Comparison of ENCODE assay signal across 29 mouse cellular contexts in the genomic region with DNA sequence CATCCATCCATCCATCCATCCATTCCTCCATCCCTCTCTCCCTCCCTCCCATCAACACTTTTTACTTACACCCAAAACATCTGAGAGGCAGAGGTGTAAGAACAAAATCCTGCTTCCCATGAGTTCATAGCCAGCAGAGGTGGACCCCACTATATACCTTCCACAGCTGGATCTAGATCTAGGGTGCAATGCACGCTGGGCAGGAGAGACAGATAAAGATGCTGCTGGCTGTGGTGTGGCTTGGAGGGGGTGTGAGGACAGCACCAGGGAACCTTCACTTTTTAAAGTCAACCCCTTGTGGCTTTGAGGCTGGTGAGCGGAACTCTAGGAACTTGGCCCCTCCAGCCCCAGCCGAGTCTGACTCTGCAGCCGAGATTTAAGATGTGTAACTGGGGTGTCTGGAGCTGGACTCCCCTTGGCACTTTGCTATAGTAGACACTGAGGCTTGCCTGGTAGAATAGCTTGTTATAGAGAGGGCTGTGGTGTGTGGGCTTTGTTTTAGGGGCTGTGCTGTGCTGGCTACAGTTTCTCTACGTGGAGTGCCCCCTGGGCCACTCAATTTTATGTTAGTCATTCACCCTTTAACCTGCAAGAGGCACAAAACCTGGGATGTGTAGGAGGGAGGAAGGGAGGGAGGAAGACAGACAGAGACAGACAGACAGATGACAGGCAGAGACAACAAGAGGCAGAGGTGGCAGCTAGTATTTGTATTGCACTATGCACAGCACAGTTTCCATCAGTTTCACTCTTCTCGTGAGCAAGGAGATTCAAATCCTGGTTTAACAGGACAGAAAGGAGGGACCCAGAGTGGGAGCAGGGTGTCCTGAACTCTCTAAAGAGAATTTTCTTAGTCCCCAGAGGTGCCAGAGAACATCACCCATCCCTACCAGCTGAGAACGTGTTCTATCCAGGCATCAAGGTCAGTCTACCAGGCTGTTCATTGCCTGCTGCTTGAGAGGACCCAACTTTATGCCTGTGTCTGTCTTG. TPM values are rescaled to one million over a fixed set of nuclear protein-coding genes. Genes with fewer than 3 reads are reported as not detected.
DNase-seq lines count a peak whose midpoint lies in the region; ATAC-seq and TF ChIP-seq lines count a peak whose summit lies in the region.
"Had no signal": no experiment of that assay in that cellular context is flagged by ENCODE, and none has a peak within 500 bp of the region (broad histone marks: within the 10 kb centered on the region; RNA-seq: fewer than 3 reads in every experiment).

No protein-coding gene starts in this region.

- TF ChIP-seq CTCF in spleen, adult 2 months (IDR thresholded peaks at IDR 0.05; ENCODE audit: extremely low read depth, insufficient read depth, insufficient read length, insufficient replicate concordance) = no peak

- DNase-seq in embryonic facial prominence, embryonic 14.5 days (ENCODE audit: low spot score) = no peak
- DNase-seq in embryonic facial prominence, embryonic 10.5 days (ENCODE audit: low spot score) = no peak
- no peak for DNase-seq in spleen, adult 2 months (ENCODE audit: low read depth in 1 of 2, low spot score in 2 of 2)
- no peak for DNase-seq in spleen, adult 18-20 months
- DNase-seq in CD4-positive helper T cell, adult 2 months (ENCODE audit: low read depth, low spot score) = peak; percentile 49
- peak; percentile 69 for DNase-seq in induced T-regulatory cell, adult 2 months (ENCODE audit: low read depth)
- no peak for DNase-seq in layer of hippocampus, adult 8-10 months (ENCODE audit: low spot score in 2 of 2)
- DNase-seq: adrenal gland, postnatal 14 days; cerebellum, adult 11-12 months; cerebellum, adult 9-11 months; embryo, embryonic 11 days; forebrain, postnatal 0 days; heart, postnatal 10 days; kidney, adult 9 months; kidney, postnatal 10 days; right cerebral cortex, adult 18-20 months had no signal

- TF ChIP-seq POLR2A in spleen, adult 2 months (IDR thresholded peaks at IDR 0.05; ENCODE audit: low read depth, low read length) = no peak

- no peak overlapping the region for H3K4me3 ChIP-seq in embryonic facial prominence, embryonic 14.5 days (ENCODE audit: low read depth, low read length)
- no peak overlapping the region for H3K4me3 ChIP-seq in embryonic facial prominence, embryonic 10.5 days
- peak overlapping the region; percentile 65 for H3K4me3 ChIP-seq in spleen, adult 2 months (ENCODE audit: extremely low read depth, insufficient read depth, insufficient read length)
- H3K4me3 ChIP-seq: embryonic facial prominence, embryonic 15.5 days; forebrain, embryonic 12.5 days; liver, embryonic 15.5 days; megakaryocyte, embryonic 14.5 days; midbrain, embryonic 13.5 days had no signal

- no peaks in the 10 kb centered on the region for H3K36me3 ChIP-seq in embryonic facial prominence, embryonic 14.5 days (ENCODE audit: control insufficient read depth, insufficient read depth, low read length)
- no peaks in the 10 kb centered on the region for H3K36me3 ChIP-seq in embryonic facial prominence, embryonic 10.5 days (replicated peaks)
- H3K36me3 ChIP-seq in spleen, adult 2 months (ENCODE audit: control insufficient read depth, insufficient read depth, low read length) = peaks cover 1% of the 10 kb centered on the region
- H3K36me3 ChIP-seq: embryonic facial prominence, embryonic 15.5 days; forebrain, embryonic 12.5 days; heart, embryonic 13.5 days; liver, embryonic 15.5 days; midbrain, embryonic 13.5 days had no signal

- H3K4me1 ChIP-seq in embryonic facial prominence, embryonic 14.5 days (ENCODE audit: control insufficient read depth, insufficient read depth, low read length) = peaks cover 8% of the 10 kb centered on the region
- H3K4me1 ChIP-seq in embryonic facial prominence, embryonic 10.5 days = peaks cover 23% of the 10 kb centered on the region
- peaks cover 14% of the 10 kb centered on the region; the same call in 1 of the 2 replicates for H3K4me1 ChIP-seq in spleen, adult 2 months (ENCODE audit: control insufficient read depth, insufficient read depth, insufficient read length)

- no peak overlapping the region for H3K27ac ChIP-seq in embryonic facial prominence, embryonic 14.5 days (replicated peaks; ENCODE audit: low read depth, low read length)
- no peak overlapping the region for H3K27ac ChIP-seq in embryonic facial prominence, embryonic 10.5 days (replicated peaks)
- peak overlapping the region; percentile 92 for H3K27ac ChIP-seq in spleen, adult 2 months (ENCODE audit: insufficient read depth, low read length)
- H3K27ac ChIP-seq: embryonic facial prominence, embryonic 15.5 days; forebrain, embryonic 12.5 days; heart, embryonic 13.5 days; hindbrain, embryonic 14.5 days; liver, embryonic 15.5 days; midbrain, embryonic 13.5 days had no signal

- H3K27me3 ChIP-seq in embryonic facial prominence, embryonic 14.5 days (replicated peaks; ENCODE audit: control insufficient read depth, insufficient read depth, low read length) = peaks cover 5% of the 10 kb centered on the region; the same call in 1 of the 2 replicates
- H3K27me3 ChIP-seq in embryonic facial prominence, embryonic 10.5 days (replicated peaks; ENCODE audit: low read depth, poor library complexity, severe bottlenecking) = 0 out of 2 replicates have a peak, but pooled peaks cover 5% of the 10 kb centered on the region
- H3K27me3 ChIP-seq in spleen, adult 2 months (ENCODE audit: control insufficient read depth, insufficient read depth, low read length) = no peaks in the 10 kb centered on the region
- H3K27me3 ChIP-seq: embryonic facial prominence, embryonic 15.5 days; forebrain, embryonic 12.5 days; midbrain, embryonic 13.5 days had no signal

- no peak for ATAC-seq in embryonic facial prominence, embryonic 14.5 days (ENCODE audit: low read depth)
- ATAC-seq in monocyte, adult 5-6 weeks (replicated peaks; ENCODE audit: insufficient number of reproducible peaks, low FRiP score, low TSS enrichment, poor library complexity, severe bottlenecking) = no peak
- ATAC-seq: forebrain, postnatal 0 days; intestine, postnatal 0 days; midbrain, embryonic 13.5 days; Patski had no signal

- H3K9ac ChIP-seq in embryonic facial prominence, embryonic 14.5 days (ENCODE audit: low read depth, low read length) = 0 out of 2 replicates have a peak overlapping the region, but pooled peaks have one; percentile 5
- H3K9ac ChIP-seq: embryonic facial prominence, embryonic 15.5 days; forebrain, embryonic 12.5 days; forebrain, postnatal 0 days; hindbrain, embryonic 14.5 days; liver, embryonic 15.5 days; midbrain, embryonic 13.5 days had no signal

- WGBS in embryonic facial prominence, embryonic 14.5 days = 75% methylated on average over 7 of the region's 7 CpGs
- WGBS in embryonic facial prominence, embryonic 10.5 days = 75% methylated on average over 7 of the region's 7 CpGs
- WGBS in spleen, adult 2 months = 31% methylated on average over 7 of the region's 7 CpGs

- no peaks in the 10 kb centered on the region for H3K9me3 ChIP-seq in embryonic facial prominence, embryonic 14.5 days (ENCODE audit: control insufficient read depth, low read length)
- no peaks in the 10 kb centered on the region for H3K9me3 ChIP-seq in embryonic facial prominence, embryonic 10.5 days
- H3K9me3 ChIP-seq: embryonic facial prominence, embryonic 15.5 days; forebrain, embryonic 12.5 days; heart, embryonic 13.5 days; liver, embryonic 15.5 days; midbrain, embryonic 13.5 days had no signal

- H3K4me2 ChIP-seq in embryonic facial prominence, embryonic 14.5 days (ENCODE audit: low read depth, low read length) = no peak overlapping the region
- H3K4me2 ChIP-seq: embryonic facial prominence, embryonic 15.5 days; forebrain, embryonic 12.5 days; hindbrain, embryonic 14.5 days; liver, embryonic 15.5 days; midbrain, embryonic 13.5 days had no signal

RNA-seq across cellular contexts. Expression of a gene that starts 0.8 kb away (rescaled TPM):
- polyA plus RNA-seq in embryonic facial prominence, embryonic 14.5 days (2014; fragmentation: Nextera tagmentation; extraction: Ambion mirVana) = 0.33 and 0.50 TPM in 2 replicates
- polyA plus RNA-seq in embryonic facial prominence, embryonic 10.5 days (2016; fragmentation: Nextera tagmentation; extraction: Ambion mirVana) = 0.50 and 0.78 TPM in 2 replicates
- 135 and 194 TPM in 2 replicates for polyA plus RNA-seq in spleen, adult 2 months (2012; rRNA removed)
- total RNA-seq in monocyte, adult 5-6 weeks (2017) = 13.3 to 31.2 TPM (median 29.2 TPM) in 3 replicates
- not detected for total RNA-seq in layer of hippocampus, adult 8-10 months (2022)
- total RNA-seq: gastrocnemius, adult 8-10 months; layer of hippocampus, postnatal 10 days; left cerebral cortex, postnatal 14 days had no signal
- polyA plus RNA-seq: forebrain, embryonic 12.5 days; hindbrain, embryonic 14.5 days; midbrain, embryonic 13.5 days had no signal

Comparison
In these comparisons a context has a peak if more than half of its experiments do, and no peak if none do; other contexts are left out.
1. DNase-seq: peak in CD4-positive helper T cell, adult 2 months (single experiment) and induced T-regulatory cell, adult 2 months (single experiment); none in embryonic facial prominence, embryonic 14.5 days (single experiment), embryonic facial prominence, embryonic 10.5 days (single experiment), spleen, adult 2 months (0 of 2), spleen, adult 18-20 months (0 of 2) and layer of hippocampus, adult 8-10 months (0 of 2).
2. RNA of a gene that starts 0.8 kb away (polyA plus RNA-seq): 135 to 194 TPM in spleen, adult 2 months; 0.50 to 0.78 TPM in embryonic facial prominence, embryonic 10.5 days and 0.33 to 0.50 TPM in embryonic facial prominence, embryonic 14.5 days; every median in the first group is over 10 times any median in the second.